Mouse (Mus musculus) stomach, postnatal 0 days (tissue): ENCODE measurements at regions not wholly inside any gene's neighbourhood (a gene's known extent, or its start where the extent isn't known, plus 50 kb on each side); places are given as distances from the start of the nearest gene placed in this dataset.

Experiments used
- ATAC-seq: fragments of 200-750 bp; cut with Nextera tagmentation; 2 replicates; pipeline ENCODE4 v1.8.0; 2017; ENCODE audit not compliant: low FRiP score, low TSS enrichment
- DNase-seq: peaks from one replicate; pipeline ENCODE4 v3.0.0-alpha.2; 2016; ENCODE audit warnings: low spot score
- H3K27ac ChIP-seq: fragments of 300-500 bp; sonication (generic); replicated peaks from 2 replicates; pipeline ENCODE4 v1.5.1; 2014; ENCODE audit warnings: mild to moderate bottlenecking, control low read depth
- H3K27me3 ChIP-seq: fragments of 300-500 bp; sonication (generic); 2 replicates; pipeline ENCODE4 v1.6.1; 2014; ENCODE audit warnings: low read length; ENCODE audit not compliant: control insufficient read depth, insufficient read depth
- H3K36me3 ChIP-seq: fragments of 300-500 bp; sonication (generic); 2 replicates; pipeline ENCODE4 v1.6.1; 2014; ENCODE audit warnings: low read length, mixed read lengths; ENCODE audit not compliant: control insufficient read depth, insufficient read depth
- H3K4me1 ChIP-seq: fragments of 300-500 bp; sonication (generic); replicated peaks from 2 replicates; pipeline ENCODE4 v1.6.1; 2014; ENCODE audit warnings: antibody characterized with exemption; ENCODE audit not compliant: control insufficient read depth, insufficient read depth
- H3K4me2 ChIP-seq: fragments of 300-500 bp; sonication (generic); replicated peaks from 2 replicates; pipeline ENCODE4 v1.6.1; 2014; ENCODE audit warnings: low read depth, mild to moderate bottlenecking, control low read depth, moderate library complexity
- H3K4me3 ChIP-seq: fragments of 300-500 bp; sonication (generic); 2 replicates; pipeline ENCODE4 v1.5.1; 2014; ENCODE audit warnings: low read depth, low read length, control low read depth
- H3K9ac ChIP-seq: fragments of 300-500 bp; sonication (generic); 2 replicates; pipeline ENCODE4 v1.6.1; 2014; ENCODE audit warnings: mild to moderate bottlenecking, low read length, control low read depth, mixed read lengths
- H3K9me3 ChIP-seq: fragments of 300-500 bp; sonication (generic); 2 replicates; pipeline ENCODE4 v1.6.1; 2016; ENCODE audit warnings: low read length; ENCODE audit not compliant: control insufficient read depth
- CTCF ChIP-seq: IDR thresholded peaks from 2 replicates; pipeline ENCODE4 v1.5.1; 2016; ENCODE audit warnings: antibody characterized with exemption, low read depth, mild to moderate bottlenecking, moderate library complexity
- EP300 ChIP-seq: optimal IDR thresholded peaks from 2 replicates; pipeline ENCODE3; 2016; ENCODE audit warnings: antibody characterized with exemption
- WGBS: fragments of 180-500 bp; shearing (Covaris S2); extraction: QIAGEN DNeasy Blood & Tissue Kit; methylation state at CpG from one replicate; pipeline ENCODE4 v1.1.7; 2014; 5-methylcytosine and 5-hydroxymethylcytosine counted together

DNA sequence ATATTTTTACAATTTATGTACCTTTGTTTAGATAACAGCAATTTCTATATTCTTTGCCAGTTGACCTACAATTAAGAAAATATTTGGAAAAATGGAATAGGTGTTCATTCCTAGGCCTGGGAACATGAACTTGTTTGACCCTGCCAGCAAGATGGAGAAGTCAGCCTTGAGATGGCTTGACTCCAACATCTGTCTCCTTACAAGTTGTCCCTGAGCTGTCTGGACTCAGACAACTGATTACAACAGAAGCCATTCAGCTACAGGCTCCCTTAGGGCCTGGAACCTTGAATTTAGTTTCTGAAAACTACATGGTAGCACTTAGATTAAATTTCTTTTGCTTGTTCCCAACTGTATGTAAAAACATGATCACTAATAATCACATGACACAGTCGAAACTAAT, 148.9 kb upstream of the Trim24 start:
- WGBS, result 71% methylated on average over 1 of the region's 1 CpGs
- no peaks in the 10 kb centered on the region for H3K27me3 ChIP-seq
- H3K36me3 ChIP-seq, result no peaks in the 10 kb centered on the region
- H3K4me1 ChIP-seq, result no peaks in the 10 kb centered on the region
- no peak overlapping the region for H3K4me2 ChIP-seq
- DNase-seq (no peak), ATAC-seq (no peak)
- no peak overlapping the region for H3K9ac ChIP-seq
- no peaks in the 10 kb centered on the region for H3K9me3 ChIP-seq
- no peak overlapping the region for H3K27ac ChIP-seq
- no peak overlapping the region for H3K4me3 ChIP-seq
- TF ChIP-seq CTCF, result no peak
- no peak for TF ChIP-seq EP300

DNA sequence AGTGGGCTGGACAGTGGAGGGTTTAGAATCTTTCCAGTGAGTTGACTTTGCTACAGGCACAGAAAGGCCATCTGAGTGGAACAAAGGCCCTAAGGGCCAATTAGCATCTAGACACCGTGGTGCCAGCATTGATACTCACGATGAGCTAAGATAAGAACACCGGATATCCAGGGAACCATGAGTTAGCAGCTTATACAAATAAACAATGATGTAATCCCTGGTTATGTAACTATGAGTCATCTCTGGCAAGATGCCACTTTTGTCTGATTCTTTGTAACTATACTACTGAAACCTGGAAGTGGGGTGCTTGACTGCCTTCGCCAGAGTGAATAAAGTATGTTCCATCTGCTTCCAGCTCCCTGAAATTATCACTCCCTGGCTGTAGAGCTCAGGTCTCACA, 147.3 kb upstream of the Trim24 start:
- Histone ChIP-seq H3K36me3 (no peaks in the 10 kb centered on the region), H3K9ac (no peak overlapping the region), H3K27ac (0 out of 2 replicates have a peak overlapping the region, but pooled peaks have one; percentile 30), H3K4me2 (no peak overlapping the region), H3K4me3 (no peak overlapping the region), H3K27me3 (no peaks in the 10 kb centered on the region), H3K9me3 (no peaks in the 10 kb centered on the region), H3K4me1 (no peaks in the 10 kb centered on the region)
- WGBS, result 32% methylated on average over 4 of the region's 4 CpGs
- no peak for DNase-seq
- TF ChIP-seq CTCF, result no peak
- no peak for TF ChIP-seq EP300
- ATAC-seq, result peak; percentile 82

DNA sequence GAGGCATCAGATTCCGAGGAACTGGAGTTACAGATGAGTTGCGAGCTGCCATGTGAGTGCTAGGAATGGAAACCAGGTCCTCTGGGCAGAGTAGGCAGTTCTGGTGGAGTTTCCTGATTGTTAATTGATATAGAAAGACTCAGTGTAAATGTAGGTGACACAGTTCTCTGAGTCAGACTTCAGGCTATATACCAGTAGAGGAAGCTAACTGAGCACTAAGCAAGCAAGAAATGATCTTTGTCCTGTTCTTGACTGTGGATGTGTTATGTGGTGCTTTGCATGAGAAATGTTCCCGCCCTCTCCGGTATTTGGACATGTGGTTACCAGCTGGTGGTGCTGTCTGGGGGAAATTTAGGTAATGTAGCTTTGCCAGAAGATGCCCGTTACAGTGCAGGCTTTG, 146.4 kb upstream of the Trim24 start:
- H3K4me1 ChIP-seq, result no peaks in the 10 kb centered on the region
- TF ChIP-seq CTCF (no peak), EP300 (no peak)
- DNase-seq, result no peak
- WGBS, result 90% methylated on average over 5 of the region's 5 CpGs
- H3K9me3 ChIP-seq, result no peaks in the 10 kb centered on the region
- H3K27me3 ChIP-seq, result no peaks in the 10 kb centered on the region
- H3K4me2 ChIP-seq, result no peak overlapping the region
- H3K36me3 ChIP-seq, result no peaks in the 10 kb centered on the region
- H3K9ac ChIP-seq, result no peak overlapping the region
- no peak overlapping the region for H3K4me3 ChIP-seq
- H3K27ac ChIP-seq, result no peak overlapping the region
- ATAC-seq, result peak; percentile 77

DNA sequence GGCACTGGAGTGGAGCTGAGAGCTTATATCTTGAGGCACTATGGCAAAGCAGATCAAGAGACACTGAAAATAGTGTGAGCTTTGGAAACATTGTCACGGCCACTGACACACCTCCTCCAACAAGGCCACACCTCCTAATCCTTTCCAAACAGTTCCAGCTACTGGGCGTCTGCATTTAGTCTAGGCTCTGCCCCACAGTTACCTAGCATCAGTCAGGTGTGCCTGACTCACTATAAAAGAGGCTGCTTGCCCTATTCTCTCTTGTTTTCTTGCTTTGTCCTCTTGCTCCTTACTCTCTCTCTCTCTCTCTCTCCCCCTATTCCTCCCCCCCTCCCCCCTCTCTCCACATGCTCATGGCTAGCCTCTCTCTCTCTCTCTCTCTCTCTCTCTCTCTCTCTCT, 142.0 kb upstream of the Trim24 start:
- ATAC-seq (no peak), DNase-seq (no peak)
- Histone ChIP-seq H3K27me3 (no peaks in the 10 kb centered on the region), H3K4me3 (no peak overlapping the region), H3K4me2 (no peak overlapping the region), H3K9me3 (no peaks in the 10 kb centered on the region), H3K36me3 (no peaks in the 10 kb centered on the region), H3K9ac (no peak overlapping the region), H3K27ac (no peak overlapping the region), H3K4me1 (no peaks in the 10 kb centered on the region)
- TF ChIP-seq CTCF, result no peak
- no peak for TF ChIP-seq EP300
- 79% methylated on average over 2 of the region's 2 CpGs for WGBS

DNA sequence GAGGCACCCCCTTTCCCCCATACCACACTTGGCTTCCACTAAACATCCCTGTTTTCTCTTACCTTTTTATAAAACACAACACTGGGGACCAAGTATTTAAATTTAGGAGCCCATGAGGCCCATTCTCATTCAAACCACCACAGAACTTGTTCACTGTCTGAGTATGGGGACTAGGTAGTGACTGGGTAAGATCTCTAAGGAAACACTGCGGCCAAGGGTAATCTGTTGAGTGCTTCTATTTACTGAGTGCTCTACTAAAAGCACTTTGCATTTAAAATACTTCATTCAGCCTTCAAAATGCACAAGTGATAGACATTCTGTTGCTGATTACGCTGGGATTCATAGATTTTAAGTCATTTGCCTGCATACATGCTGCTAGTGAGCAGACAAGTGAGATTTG, 141.4 kb upstream of the Trim24 start:
- no peak overlapping the region for H3K9ac ChIP-seq
- ATAC-seq (no peak), DNase-seq (no peak)
- H3K4me2 ChIP-seq, result no peak overlapping the region
- H3K27me3 ChIP-seq, result no peaks in the 10 kb centered on the region
- no peak overlapping the region for H3K4me3 ChIP-seq
- H3K9me3 ChIP-seq, result no peaks in the 10 kb centered on the region
- H3K4me1 ChIP-seq, result no peaks in the 10 kb centered on the region
- 93% methylated on average over 2 of the region's 2 CpGs for WGBS
- no peak overlapping the region for H3K27ac ChIP-seq
- TF ChIP-seq CTCF (no peak), EP300 (no peak)
- H3K36me3 ChIP-seq, result no peaks in the 10 kb centered on the region

DNA sequence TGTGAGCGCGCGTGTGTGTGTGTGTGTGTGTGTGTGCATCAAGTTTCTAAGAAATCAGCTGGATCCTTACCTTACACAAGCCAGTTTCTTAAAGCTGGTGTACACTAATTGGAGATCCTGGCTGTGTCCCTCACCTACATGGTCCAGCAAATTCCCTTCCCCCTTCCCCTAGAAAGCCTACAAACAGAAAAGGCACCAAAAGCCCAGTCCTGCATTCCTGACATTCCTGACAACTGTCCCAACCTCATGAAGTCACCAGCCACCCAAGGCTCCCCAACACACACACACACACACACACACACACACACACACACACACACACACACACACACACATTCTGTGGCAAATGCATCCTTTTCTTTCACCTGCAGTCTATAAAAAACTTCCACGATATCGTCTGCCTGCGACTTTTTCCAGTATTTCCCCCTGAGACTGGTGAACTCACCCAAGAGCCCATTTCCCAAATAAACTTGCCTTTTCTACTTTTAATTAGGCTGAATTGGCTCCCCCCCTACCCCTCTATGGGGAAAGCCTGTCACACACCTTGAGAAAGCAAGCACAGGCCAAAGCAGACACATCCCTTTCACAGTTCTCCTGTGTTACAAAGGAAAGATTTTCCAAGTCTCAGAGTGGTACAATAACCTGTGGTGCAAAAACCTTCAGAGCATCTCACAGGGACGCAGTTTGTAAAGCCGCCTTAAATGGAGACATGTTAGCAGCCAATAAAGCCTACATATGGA, 139.9 kb upstream of the Trim24 start:
- H3K27ac ChIP-seq, result no peak overlapping the region
- H3K4me2 ChIP-seq, result no peak overlapping the region
- H3K27me3 ChIP-seq, result no peaks in the 10 kb centered on the region
- no peak overlapping the region for H3K9ac ChIP-seq
- DNase-seq, result no peak
- ATAC-seq, result no peak
- no peaks in the 10 kb centered on the region for H3K4me1 ChIP-seq
- 70% methylated on average over 8 of the region's 8 CpGs for WGBS
- H3K4me3 ChIP-seq, result no peak overlapping the region
- TF ChIP-seq EP300 (no peak), CTCF (no peak)
- H3K9me3 ChIP-seq, result no peaks in the 10 kb centered on the region
- no peaks in the 10 kb centered on the region for H3K36me3 ChIP-seq
